Mouse (Mus musculus) lung, adult 2 months (tissue): ENCODE measurements around the gene Gm5431. TPM values are rescaled to one million over a fixed set of nuclear protein-coding genes. Genes with fewer than 3 reads are reported as not detected.
"Not testable (repeated sequence)": the region's sequence is repeated elsewhere in the genome, so short reads cannot be mapped to it uniquely, and the experiment has no call there.

ENCODE experiments used
- DNase-seq: peaks from one replicate; pipeline ENCODE4 v3.0.0; 2022
- H3K4me1 ChIP-seq: fragments of 200-500 bp; 2 replicates; pipeline ENCODE4 v1.6.1; 2011; ENCODE audit warnings: low read length; ENCODE audit not compliant: control insufficient read depth, insufficient read depth
- H3K4me3 ChIP-seq: fragments of 200-500 bp; replicated peaks from 2 replicates; pipeline ENCODE3; 2011; ENCODE audit warnings: low read depth, mild to moderate bottlenecking, control low read depth, low read length; ENCODE audit errors: extremely low read depth
- CTCF ChIP-seq: fragments of 200-500 bp; IDR thresholded peaks from 2 replicates; pipeline ENCODE4 v1.5.1; 2011; ENCODE audit warnings: mild to moderate bottlenecking, low read length, control low read depth; ENCODE audit not compliant: insufficient read depth
- POLR2A ChIP-seq: fragments of 200-500 bp; IDR thresholded peaks from 2 replicates; pipeline ENCODE4 v1.6.1; 2011; ENCODE audit warnings: low read depth, mild to moderate bottlenecking, control low read depth, low read length, borderline replicate concordance; ENCODE audit errors: extremely low read depth
- WGBS: fragments of 180-500 bp; shearing (Covaris S2); methylation state at CpG from one replicate; pipeline ENCODE4 v1.1.7; 2018; 5-methylcytosine and 5-hydroxymethylcytosine counted together
- polyA plus RNA-seq: library from polyadenylated mRNA; depleted of rRNA; stranded (reverse); fragments of >200 nt; gene quantifications from 2 replicates; pipeline ENCODE4 v1.2.3, GENCODE M21; 2012

The Gm5431 gene
- polyA plus RNA-seq, 1 experiment, result 0.66 TPM

- H3K4me3 ChIP-seq, result no peak overlapping the region
- 0 out of 2 replicates have a peak, but pooled peaks have one; percentile 24 for TF ChIP-seq CTCF
- TF ChIP-seq POLR2A, result no peak
- DNase-seq, result no peak
Measured at GRCm38 (mm10) chr11:48851270-48851995, 50.6 kb downstream of the Gm5431 start.

GRCm38 (mm10) chr11:48850240-48850639, 51.8 kb downstream of the Gm5431 start:
- no peak for DNase-seq
- Histone ChIP-seq H3K4me1 (peaks cover 7% of the 10 kb centered on the region), H3K4me3 (no peak overlapping the region)
- no peak for TF ChIP-seq CTCF
- WGBS, result 34% methylated on average over 2 of the region's 2 CpGs

More at GRCm38 (mm10) chr11:48851270-48851995, 50.6 kb downstream of the Gm5431 start:
- WGBS, result 82% methylated on average over 4 of the region's 4 CpGs
- peaks cover 7% of the 10 kb centered on the region for H3K4me1 ChIP-seq

GRCm38 (mm10) chr11:48846881-48847280, 55.1 kb downstream of the Gm5431 start:
- Histone ChIP-seq H3K4me3 (no peak overlapping the region), H3K4me1 (no peaks in the 10 kb centered on the region)
- 75% methylated on average over 5 of the region's 5 CpGs for WGBS
- TF ChIP-seq CTCF (no peak), POLR2A (no peak)
- no peak for DNase-seq

GRCm38 (mm10) chr11:48846362-48846761, 55.7 kb downstream of the Gm5431 start:
- not testable (repeated sequence) for H3K4me1 ChIP-seq, H3K4me3 ChIP-seq, DNase-seq
- WGBS, result 82% methylated on average over 2 of the region's 2 CpGs

- Histone ChIP-seq H3K4me3 (no peak overlapping the region), H3K4me1 (no peaks in the 10 kb centered on the region)
- TF ChIP-seq POLR2A, result no peak
- TF ChIP-seq CTCF, result no peak
- WGBS, result 49% methylated on average over 13 of the region's 13 CpGs
- DNase-seq, result no peak
Measured at GRCm38 (mm10) chr11:48845244-48845815, 56.7 kb downstream of the Gm5431 start.

- 73% methylated on average over 6 of the region's 6 CpGs for WGBS
- Histone ChIP-seq H3K4me1 (no peaks in the 10 kb centered on the region), H3K4me3 (no peak overlapping the region)
- no peak for TF ChIP-seq POLR2A
- TF ChIP-seq CTCF, result no peak
- DNase-seq, result no peak
Measured at GRCm38 (mm10) chr11:48844309-48844708, 57.7 kb downstream of the Gm5431 start.

- Histone ChIP-seq H3K4me3 (no peak overlapping the region), H3K4me1 (peaks cover 4% of the 10 kb centered on the region; the same call in 1 of the 2 replicates)
- 77% methylated on average over 11 of the region's 11 CpGs for WGBS
- TF ChIP-seq POLR2A, result no peak
- TF ChIP-seq CTCF, result no peak
- no peak for DNase-seq
Measured at GRCm38 (mm10) chr11:48843202-48843601, 58.8 kb downstream of the Gm5431 start.

GRCm38 (mm10) chr11:48842378-48842792, 59.6 kb downstream of the Gm5431 start:
- Histone ChIP-seq H3K4me3 (no peak overlapping the region), H3K4me1 (peaks cover 5% of the 10 kb centered on the region; the same call in 1 of the 2 replicates)
- 64% methylated on average over 4 of the region's 4 CpGs for WGBS
- TF ChIP-seq CTCF, result no peak
- DNase-seq, result no peak

- Histone ChIP-seq H3K4me1 (peaks cover 8% of the 10 kb centered on the region), H3K4me3 (no peak overlapping the region)
- 90% methylated on average over 5 of the region's 5 CpGs for WGBS
- DNase-seq, result no peak
- TF ChIP-seq CTCF, result no peak
- TF ChIP-seq POLR2A, result no peak
Measured at GRCm38 (mm10) chr11:48841213-48841612, 60.8 kb downstream of the Gm5431 start.

GRCm38 (mm10) chr11:48840805-48841204, 61.2 kb downstream of the Gm5431 start:
- no peak for DNase-seq
- H3K4me3 ChIP-seq, result no peak overlapping the region
- TF ChIP-seq POLR2A (no peak), CTCF (no peak)
- H3K4me1 ChIP-seq, result peaks cover 8% of the 10 kb centered on the region
